Mouse (Mus musculus) left cerebral cortex, adult 18-20 months (tissue): Measurements from ENCODE around the gene Hs6st2. TPM values are rescaled to one million over a fixed set of nuclear protein-coding genes. Genes with fewer than 3 reads are reported as not detected.

ENCODE experiments used
- DNase-seq, 2 experiments: peaks; one replicate each; pipeline ENCODE4 v3.0.0; 2021 to 2022; ENCODE audit warnings: low spot score in 2 of 2, mixed read lengths in 1 of 2
- total RNA-seq, 2 experiments: library from RNA; stranded (reverse); gene quantifications; 2 replicates each; pipeline ENCODE4 v1.2.3; 2021

Hs6st2 gene
- total RNA-seq, 2 experiments from 2014 or later = 42.6 to 44.2 TPM

DNA sequence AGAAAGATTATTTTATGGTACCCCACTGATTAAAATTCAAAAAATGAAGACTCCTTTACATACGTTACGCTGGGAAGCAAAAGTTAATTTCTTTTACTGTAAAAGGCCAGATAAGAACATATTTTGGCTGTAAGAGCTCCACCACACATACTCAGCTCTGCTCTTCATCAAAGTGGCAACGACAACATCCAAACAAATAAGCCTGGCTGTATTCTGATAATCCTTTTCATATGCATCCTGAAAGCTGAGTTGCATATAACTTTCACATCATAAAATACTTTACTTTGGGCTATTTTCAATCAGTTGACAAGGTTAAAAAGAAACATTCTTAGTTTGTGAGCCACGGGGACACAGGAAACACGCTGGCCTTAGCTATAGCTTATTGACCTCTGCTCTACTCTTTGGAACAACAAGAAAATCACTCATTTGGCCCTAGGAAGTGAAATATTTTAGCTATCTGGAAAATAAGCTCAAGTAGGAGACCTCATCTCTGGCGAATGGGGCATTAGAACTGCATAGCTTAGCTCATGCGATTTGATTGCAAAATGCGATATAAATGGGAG is 91.1 kb downstream of the Hs6st2 start:
- no peak for DNase-seq

DNA sequence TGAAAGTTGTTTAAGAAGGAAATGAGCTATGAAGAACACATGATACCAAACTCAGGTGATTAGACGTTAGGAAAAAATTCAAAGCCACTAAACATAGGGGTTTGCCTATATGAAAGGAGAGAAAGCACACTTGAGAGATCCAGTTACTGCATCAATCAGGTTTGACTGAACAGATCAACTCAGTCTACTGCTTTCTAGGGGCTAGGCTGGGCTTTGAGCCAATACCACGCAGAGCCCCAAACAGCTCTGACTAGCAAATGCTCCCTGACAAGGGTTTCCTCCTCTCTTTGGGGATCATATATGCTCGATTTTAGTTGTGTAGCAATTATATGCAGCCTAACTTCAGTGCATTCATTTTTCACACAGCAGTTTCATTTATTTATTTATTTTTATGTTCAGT is 96.2 kb downstream of the Hs6st2 start:
- no peak for DNase-seq

DNA sequence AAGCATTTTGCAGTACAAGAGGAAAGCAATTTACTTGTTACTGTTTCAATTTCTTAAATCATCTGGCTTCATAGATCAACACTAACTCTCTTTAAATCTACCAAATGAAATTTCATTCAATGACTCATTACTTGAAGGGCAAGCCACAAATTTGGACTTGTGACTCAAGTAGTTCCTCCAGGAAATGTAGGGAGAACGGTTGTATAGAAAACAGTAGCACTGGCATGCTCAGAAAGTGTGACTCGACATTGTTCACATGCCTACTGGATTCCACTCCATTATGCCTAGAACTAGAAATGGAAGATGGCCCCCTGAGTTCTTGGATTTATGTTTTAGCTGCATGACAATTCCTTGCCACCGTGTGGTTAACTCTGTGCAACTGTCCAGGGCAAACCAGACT is 100.0 kb downstream of the Hs6st2 start:
- no peak for DNase-seq

DNA sequence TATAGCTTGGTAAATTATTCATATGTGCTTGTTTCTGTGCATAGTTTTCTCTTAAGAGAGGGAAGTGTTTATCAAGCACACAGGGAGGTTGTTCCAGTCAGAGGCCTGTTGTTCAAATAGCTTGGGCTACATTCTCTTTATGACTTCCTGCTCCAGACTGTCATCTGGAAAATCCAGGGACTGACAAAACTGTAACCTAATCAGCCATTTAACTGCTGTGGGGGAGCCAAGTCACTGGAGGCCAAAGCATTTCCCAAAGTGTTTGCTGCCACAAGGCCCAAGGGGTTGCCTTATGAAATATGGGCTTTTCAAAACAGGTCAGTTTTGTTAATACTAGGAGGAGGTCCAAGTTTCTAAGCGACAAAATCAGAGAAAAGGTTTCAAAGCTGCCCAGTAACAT is 119.8 kb downstream of the Hs6st2 start:
- no peak for DNase-seq

DNA sequence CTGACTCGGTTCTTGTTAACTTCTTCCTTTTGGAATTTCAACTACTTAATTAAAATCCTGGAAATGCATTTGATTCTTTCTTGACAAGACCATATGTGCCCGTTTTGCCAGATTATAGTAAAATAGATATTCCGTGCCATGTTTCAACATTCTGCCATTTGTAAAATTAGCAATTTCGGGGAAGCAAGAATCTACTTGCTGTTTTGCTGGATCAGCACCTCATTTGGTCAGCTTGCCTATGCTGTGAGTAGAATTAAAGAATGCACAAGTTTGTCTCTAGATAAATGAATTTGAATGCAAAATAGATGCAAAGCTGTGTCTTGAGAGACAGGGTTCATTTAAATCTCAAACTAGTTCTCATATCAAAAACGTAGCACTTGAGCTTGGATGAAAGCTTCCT is 142.0 kb downstream of the Hs6st2 start:
- no peak for DNase-seq

DNA sequence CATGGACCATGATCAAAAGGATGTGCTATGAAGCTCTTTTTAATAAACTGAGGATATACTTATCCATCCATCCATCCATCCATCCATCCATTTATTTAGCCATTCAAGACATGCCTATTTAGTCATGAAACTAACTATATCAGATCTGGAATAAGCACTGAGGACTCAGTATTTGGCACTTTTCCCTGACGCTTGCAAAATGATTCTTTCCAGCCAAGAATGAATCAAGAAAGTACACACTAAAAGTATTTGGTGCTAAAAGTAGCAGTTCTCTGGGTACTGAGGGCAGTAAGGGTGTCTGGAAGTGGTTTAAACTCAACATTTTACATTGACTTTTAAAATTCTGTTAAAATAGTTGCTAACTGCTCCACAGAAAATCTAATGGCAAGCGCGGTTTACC is 144.6 kb downstream of the Hs6st2 start:
- DNase-seq = no peak

DNA sequence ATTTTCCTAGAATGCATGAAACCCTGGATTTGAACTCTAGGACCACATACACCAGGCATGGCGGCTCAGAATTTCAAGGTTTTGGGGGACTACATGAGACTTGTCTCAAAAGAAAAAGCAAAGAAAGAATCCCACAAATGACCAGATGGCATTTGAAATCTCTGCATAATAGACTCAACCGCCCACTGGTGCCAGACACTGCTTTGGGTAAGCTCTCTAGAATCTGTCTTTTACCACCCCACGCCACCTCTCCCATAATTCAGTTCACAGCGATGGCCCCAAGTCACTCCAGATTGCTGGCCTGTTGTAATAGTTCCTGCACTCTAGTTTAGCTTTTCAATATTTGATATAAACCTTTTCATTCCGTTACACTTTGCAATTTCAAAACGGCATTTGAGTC is 146.4 kb downstream of the Hs6st2 start:
- peak in 1 of 2 experiments; percentile 28 for DNase-seq

DNA sequence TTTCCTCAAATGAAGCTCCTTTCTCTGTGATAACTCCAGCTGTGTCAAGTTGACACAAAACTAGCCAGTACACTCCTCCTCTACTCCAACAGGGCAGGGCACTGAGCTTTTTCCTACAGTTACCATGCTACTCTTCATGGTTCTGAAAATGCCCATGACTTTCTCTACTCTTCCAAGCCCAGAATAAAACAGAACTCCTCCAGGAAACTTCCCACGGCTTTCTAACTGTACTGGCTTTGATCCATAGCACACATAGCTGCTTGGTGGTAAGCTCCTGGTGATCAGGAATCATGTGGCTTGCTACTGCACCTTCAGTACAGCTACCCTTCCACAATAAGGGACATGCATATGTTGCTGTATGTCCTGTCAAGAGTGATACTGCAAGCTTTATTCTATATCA is 150.5 kb downstream of the Hs6st2 start:
- DNase-seq = peak in 1 of 2 experiments; percentile 5

DNA sequence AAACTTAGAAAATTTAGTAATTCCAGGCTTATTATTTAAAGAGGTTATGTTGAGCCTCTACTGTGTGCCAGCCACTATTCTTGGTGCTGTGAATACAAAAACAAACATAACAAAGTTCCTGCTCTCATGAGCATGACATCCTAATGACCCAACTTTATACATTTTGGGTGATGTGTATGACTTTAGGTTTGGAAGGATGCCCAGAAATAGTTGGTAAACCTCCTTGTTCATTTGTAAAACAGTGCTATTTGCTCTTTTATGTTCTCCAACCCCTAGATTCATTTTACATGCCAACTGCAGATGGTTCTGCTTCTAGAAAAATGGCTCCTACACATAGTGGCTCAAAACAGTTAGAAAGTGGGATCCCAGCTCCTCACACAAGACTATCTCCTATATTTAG is 153.1 kb downstream of the Hs6st2 start:
- no peak for DNase-seq

DNA sequence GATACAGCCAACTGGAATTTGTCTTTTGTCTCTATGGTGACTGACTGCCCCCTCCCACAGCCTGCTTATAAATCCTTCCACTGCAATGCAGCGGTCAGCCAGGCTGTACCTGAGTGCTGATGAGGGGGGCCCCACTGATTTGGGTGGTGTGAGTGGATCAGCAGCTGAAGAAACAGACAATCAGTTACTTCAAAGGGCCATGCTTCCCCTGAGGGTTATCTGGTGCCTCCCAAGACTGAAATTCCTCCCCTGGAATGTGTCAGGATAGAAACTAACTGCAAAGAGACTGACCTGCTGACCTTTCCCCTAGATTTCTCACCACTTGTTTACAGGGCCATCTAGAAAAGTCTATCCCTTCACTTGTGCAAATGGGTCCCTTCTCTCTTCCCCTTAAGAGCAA is 166.8 kb downstream of the Hs6st2 start:
- DNase-seq = no peak

DNA sequence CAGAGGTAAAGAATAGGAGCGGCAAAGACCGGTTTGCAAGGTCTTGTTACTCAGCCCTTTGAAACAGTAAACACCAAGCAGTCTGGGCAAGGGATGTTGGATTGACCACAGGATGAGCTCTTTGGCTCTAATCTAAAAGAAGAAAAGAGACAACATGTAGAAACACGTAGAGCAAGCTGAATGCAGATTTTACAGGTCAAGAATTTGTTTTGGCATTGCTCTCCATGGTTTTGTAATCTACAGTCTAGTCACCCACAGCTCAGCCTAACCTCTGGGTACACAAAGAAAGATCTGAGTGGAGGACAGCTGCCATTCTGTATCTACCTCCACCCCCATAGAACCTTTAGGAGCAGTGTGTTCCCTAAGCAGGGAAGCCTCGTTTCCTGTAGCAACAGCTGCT is 175.1 kb downstream of the Hs6st2 start:
- DNase-seq = no peak

DNA sequence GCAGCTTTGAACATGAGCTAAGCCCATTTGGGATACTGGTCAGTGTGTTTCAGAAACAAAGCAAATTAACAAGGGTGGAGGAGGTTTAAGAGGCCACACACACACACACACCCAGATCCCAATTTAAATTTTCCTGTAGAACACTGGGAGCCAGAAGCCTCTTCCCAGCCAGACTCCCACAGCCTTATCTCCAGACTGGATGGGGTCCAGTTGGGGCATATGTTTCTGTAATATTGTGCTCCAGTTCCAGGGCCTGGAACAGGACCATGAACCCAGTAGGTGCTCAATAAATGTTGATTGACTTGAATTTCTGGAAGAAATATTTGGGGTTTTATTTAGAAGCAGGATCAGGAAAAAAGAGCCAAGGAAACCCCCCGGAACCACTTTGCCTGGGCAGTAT is 176.0 kb downstream of the Hs6st2 start:
- peak in 1 of 2 experiments; percentile 6 for DNase-seq

DNA sequence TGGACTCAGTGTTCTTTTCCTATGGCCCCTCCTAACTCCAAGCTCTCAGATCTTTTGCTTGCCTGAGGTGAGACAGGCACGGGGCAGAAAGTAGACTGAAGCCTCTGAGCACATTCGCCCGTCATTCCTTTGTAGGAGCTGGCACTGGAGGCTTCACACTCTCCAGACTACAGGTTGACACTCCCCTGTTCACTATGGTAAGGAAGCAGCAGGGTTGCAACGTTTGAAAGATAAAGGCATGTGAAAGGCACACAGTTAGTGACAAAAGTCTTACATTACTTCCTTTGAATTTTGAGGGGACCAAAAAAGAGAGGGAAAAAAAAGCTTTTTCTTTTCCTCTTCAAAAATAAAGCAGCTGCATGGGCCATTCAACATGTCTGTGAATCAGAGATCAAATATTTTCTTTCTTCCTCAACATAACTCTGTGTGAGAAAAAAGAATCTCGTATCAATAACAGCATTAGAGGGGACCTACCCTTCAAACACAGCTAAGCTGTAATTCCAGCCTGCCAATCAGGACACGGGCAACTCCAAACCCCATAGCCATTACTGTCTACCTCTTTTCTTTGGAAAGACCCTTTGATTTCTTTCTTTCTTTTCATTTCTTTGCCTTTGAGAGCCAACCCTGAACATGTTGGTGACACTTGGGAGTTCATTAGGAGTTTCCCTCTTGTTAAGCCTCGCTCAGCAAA is 177.7 kb downstream of the Hs6st2 start:
- no peak for DNase-seq

DNA sequence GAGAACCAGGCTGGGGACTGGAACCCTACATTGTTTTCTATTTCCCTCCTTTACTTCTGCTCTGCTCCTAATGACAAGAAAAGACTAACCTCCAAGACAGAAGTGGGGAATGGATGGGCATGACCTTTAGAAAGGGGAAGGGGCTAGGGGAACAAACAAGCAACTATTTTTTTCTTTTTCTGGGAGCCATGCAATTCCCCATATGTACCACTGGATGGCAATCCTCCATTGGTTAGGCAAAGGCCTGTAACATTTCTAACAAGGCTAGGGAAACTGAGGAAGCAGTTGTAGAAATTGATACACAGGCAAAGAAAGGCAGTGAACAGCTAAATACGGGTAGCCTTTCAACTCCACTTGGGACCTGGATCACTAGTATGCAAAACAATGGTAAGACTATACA is 183.8 kb downstream of the Hs6st2 start:
- DNase-seq = no peak

DNA sequence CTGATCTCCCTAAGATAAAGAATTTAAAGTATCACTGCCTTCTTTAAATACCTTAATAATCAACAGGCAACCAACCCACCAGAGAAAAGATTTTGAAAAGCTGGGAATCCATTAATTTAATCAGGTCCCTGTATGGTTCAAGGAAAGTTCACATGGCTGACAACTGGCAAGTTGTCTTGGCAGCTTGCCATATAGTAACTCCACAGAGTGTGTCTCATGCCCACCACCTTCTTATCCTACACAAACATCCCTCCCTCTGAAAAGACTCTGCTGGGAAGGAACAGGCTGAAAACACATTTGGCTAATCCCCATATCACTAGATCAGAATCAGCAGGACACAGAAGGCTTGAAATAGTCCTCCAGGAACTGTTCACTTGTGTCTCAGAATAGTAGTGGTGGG is 193.3 kb downstream of the Hs6st2 start:
- DNase-seq = no peak

DNA sequence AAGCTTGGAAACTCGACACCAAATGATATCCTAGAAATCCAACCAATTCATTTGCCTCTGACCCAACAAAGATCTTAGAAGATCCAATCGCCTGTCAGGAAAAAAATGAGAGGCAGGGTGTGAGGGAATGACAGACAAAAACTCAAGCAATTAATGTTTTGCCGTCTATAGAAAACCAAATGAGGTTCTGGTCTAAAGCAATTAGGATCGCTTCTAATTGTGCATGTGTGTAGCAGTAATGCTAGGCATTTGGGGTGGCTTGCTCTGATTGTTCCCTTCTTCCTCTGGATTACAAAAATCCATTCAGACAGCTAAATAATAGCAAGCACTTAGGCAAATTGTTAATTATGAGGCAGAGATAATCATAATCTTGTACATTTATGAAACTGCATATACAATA is 212.2 kb downstream of the Hs6st2 start:
- no peak for DNase-seq

DNA sequence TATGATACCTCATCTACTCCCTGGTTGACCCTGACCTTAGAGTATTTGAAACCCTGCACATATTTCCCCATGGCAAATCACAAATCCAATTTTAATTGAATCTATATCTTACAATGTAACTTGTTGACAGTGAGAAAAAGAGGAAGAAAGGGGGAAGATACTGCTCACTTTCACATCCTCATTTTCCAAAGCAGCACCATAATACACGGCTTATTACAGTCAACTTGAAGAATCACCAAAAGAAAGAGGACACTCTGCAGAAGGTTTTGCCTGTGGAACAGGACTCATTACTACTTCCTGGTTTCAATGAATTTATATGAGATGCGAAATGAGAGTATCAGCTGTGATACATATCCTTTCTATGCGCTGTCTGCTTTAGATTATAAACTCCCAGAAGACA is 220.2 kb downstream of the Hs6st2 start:
- DNase-seq = no peak

DNA sequence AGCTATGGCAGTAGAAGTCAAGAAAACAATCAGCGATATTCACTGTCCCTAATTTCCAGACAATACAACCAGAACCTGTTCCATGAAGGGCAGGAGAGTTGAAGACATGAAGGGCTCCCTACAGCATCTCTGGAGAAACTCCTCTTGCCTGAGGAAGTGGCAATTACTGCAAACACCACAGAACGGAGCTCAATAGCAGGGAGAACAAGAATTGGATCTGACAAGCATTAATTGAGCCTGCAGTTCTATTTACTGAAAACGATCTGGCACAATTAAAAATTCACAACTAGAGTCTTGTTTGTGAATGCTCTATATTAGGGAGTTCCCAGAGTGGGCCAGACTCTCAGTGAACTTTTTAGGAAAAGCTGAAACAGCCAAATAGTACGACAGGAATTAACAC is 238.3 kb downstream of the Hs6st2 start:
- DNase-seq = no peak

DNA sequence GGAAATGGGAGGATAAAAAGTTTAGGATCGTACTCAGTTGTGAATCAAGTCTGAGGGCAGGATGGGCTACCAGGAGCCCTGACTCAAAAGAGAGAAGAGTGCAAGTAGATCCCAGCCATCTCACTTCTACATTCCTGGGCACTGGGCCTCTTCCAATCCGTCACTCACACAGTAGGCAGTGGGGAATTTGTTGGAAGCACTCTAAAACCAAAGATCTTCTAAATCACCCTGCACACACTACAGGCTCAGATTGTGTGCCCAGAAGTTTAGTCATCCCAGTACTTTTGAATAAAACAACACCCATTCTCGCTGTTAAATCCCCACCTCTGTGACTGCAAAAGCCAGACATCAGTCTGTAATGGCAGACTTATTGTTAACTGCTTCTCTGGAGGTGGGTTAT is 249.9 kb downstream of the Hs6st2 start:
- DNase-seq = no peak

DNA sequence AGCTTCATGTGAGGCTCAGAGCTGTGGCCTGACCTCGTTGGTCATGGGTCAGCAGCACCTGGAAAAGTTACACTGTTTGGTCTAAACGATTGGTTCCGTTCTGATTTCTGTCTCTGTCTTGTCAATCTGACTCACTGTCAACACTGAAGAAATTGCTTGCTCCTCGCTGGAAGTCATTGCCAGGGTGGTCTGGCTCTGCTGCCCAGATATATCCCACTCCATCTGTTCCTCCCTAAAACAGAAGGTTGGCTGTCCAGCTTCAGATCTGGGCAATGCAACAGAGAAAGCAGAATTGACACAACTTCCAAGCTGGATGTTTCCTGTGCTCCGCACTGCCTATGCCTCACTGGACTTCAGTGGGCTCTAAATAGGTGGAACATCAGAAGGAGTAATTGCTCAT is 256.6 kb downstream of the Hs6st2 start:
- DNase-seq = no peak

DNA sequence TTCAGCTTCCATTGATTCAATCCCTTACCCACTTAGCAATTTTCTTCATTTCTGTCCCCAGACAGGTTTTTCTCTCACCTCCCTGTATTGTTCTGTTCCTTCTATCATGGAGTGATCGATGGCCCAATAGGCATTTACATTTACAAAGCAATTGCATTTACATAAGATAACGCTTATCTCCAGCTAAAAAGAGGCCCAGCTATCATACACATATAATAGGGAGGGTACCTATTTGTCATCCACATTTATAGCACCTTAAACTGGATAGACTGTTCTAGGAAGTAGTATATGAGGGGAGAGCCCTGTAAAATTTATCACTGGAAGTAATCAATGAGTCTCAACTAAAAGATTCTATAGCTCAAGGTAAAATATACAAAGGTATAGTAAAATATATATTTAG is 271.4 kb downstream of the Hs6st2 start:
- DNase-seq = no peak

DNA sequence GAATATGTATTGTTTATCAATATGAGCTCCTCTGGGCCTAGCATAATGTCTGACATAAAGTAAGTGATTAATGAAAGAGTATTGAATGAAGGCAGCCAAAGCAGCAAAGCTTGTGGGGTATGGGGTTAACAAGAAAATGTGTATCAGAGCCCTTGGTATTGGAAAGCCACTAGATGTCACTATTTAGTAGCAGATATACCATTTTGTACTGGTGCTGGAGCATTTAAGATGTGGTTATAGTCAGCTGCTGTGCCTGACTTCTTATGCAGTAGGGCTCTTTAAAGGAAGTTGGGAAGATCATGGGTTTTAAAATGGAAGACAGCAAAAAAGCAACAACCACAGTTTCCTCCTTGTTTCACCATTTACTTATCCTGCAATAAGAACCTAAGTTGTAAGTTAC is 284.2 kb downstream of the Hs6st2 start:
- DNase-seq = no peak

DNA sequence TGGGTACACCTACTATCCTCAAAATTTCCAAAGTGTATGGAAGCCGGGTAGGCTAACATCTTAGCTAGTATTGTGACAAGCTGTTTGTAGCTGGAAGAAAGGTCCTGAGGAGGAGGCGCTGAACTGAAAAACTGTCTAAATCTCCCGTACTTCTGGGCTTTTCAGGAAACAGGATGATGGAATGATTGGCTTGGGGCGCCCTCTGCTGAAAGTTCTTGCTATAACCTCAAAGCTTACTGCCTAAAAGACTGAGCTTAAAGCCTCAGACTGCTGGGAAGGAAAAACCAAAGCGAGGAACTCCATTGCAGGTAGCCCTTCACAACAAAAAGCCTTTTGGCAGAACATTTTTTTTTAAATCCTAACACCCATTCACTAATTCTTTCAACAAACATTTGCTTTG is 307.0 kb downstream of the Hs6st2 start:
- DNase-seq = peak; percentile 71 to 77
